Mouse (Mus musculus) liver, embryonic 16.5 days (tissue): Measurements from ENCODE around the gene Rbks. TPM values are rescaled to one million over a fixed set of nuclear protein-coding genes. Genes with fewer than 3 reads are reported as not detected.
"Not testable (repeated sequence)": the region's sequence is repeated elsewhere in the genome, so short reads cannot be mapped to it uniquely, and the experiment has no call there.

Experiments used
- ATAC-seq: fragments of 200-750 bp; cut with Nextera tagmentation; 2 replicates; pipeline ENCODE4 v1.8.0; 2017; ENCODE audit warnings: low read depth, mild to moderate bottlenecking, moderate number of reproducible peaks, moderate library complexity
- H3K27ac ChIP-seq: fragments of 300-500 bp; sonication (generic); 2 replicates; pipeline ENCODE4 v1.5.1; 2014; ENCODE audit warnings: mild to moderate bottlenecking, low read length
- H3K27me3 ChIP-seq: fragments of 300-500 bp; sonication (generic); 2 replicates; pipeline ENCODE4 v1.6.1; 2014; ENCODE audit warnings: low read depth, low read length, mixed read lengths; ENCODE audit not compliant: control insufficient read depth, insufficient read depth
- H3K36me3 ChIP-seq: fragments of 300-500 bp; sonication (generic); 2 replicates; pipeline ENCODE4 v1.6.1; 2014; ENCODE audit warnings: mild to moderate bottlenecking; ENCODE audit not compliant: control insufficient read depth, insufficient read depth
- H3K4me1 ChIP-seq: fragments of 300-500 bp; sonication (generic); 2 replicates; pipeline ENCODE4 v1.6.1; 2014; ENCODE audit warnings: low read depth, low read length, mixed read lengths; ENCODE audit not compliant: control insufficient read depth
- H3K4me2 ChIP-seq: fragments of 300-500 bp; sonication (generic); 2 replicates; pipeline ENCODE4 v1.6.1; 2014; ENCODE audit warnings: low read depth, low read length, mixed read lengths
- H3K4me3 ChIP-seq: fragments of 300-500 bp; sonication (generic); 2 replicates; pipeline ENCODE4 v1.5.1; 2014; ENCODE audit warnings: low read depth, mild to moderate bottlenecking, low read length
- H3K9ac ChIP-seq: fragments of 300-500 bp; sonication (generic); 2 replicates; pipeline ENCODE4 v1.6.1; 2014; ENCODE audit warnings: low read depth, low read length
- H3K9me3 ChIP-seq: fragments of 300-500 bp; sonication (generic); replicated peaks from 2 replicates; pipeline ENCODE4 v1.6.1; 2016; ENCODE audit warnings: low read length; ENCODE audit not compliant: control insufficient read depth
- WGBS: fragments of 180-500 bp; shearing (Covaris S2); extraction: QIAGEN DNeasy Blood & Tissue Kit; methylation state at CpG from one replicate; pipeline ENCODE4 v1.1.7; 2014; ENCODE audit not compliant: insufficient replicate concordance; 5-methylcytosine and 5-hydroxymethylcytosine counted together
- polyA plus RNA-seq: library from polyadenylated mRNA; unstranded; fragments of >200 nt; fragmentation: Nextera tagmentation; extraction: Ambion mirVana; gene quantifications from 2 replicates; pipeline ENCODE4 v1.2.1, GENCODE M21; 2015

Rbks gene
- polyA plus RNA-seq, 1 experiment from 2014 or later: 17.6 TPM

DNA sequence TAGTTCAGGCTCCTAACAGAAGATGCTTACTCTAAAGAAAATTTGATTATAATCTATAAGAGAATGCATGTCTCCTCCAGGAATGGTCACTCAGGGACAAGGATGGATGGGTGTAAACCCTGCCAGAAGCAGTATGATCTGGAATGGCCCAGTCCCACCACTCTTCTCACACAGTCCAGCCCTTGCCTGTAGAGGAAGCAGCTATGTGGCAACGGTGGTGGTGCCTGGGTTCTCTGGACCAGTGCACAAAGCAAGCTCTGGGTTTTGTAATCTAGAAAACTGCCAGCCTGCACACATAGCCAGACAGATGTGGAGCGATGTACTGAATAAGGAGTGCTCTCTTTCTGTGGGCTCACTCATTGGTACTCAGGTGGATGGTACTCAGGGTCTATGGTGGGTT, 56.9 kb downstream of the Rbks start:
- H3K9ac ChIP-seq: no peak overlapping the region
- H3K27me3 ChIP-seq: no peaks in the 10 kb centered on the region
- no peaks in the 10 kb centered on the region for H3K4me1 ChIP-seq
- ATAC-seq: peak; percentile 30; the same call in 1 of the 2 replicates
- no peak overlapping the region for H3K4me3 ChIP-seq
- 75% methylated on average over 2 of the region's 2 CpGs for WGBS
- H3K27ac ChIP-seq: 0 out of 2 replicates have a peak overlapping the region, but pooled peaks have one; percentile 9
- H3K9me3 ChIP-seq: no peaks in the 10 kb centered on the region
- no peaks in the 10 kb centered on the region for H3K36me3 ChIP-seq
- H3K4me2 ChIP-seq: no peak overlapping the region

DNA sequence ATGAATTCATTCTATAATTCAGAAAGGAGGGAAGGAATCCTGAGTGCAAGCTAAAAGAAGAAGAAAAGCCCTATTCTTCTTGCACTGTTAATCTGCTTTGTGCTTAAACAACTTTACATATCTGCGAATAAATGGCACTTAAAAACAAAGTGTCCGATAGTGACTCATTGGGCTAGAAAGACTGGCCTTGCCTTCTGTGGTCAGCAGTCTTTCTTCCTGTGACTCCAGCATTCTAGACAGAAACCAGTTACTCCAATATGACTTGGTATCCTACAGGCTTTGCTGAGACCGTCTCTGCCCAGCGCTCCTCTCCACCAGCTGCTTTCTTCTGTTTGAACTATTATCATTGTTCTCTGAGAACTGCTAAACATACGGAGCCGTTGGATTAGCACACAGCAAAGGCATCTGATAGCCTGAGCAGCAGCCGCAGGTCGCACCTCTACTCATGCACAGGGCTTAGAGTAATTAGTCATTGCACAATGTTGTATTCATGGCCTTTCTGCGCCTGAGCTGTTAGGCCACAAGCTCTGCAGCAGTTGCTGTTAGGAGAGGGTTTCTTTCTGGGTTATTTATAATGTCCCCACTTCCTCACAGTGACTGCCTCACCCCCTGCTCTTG, 60.7 kb downstream of the Rbks start:
- no peak overlapping the region for H3K27ac ChIP-seq

DNA sequence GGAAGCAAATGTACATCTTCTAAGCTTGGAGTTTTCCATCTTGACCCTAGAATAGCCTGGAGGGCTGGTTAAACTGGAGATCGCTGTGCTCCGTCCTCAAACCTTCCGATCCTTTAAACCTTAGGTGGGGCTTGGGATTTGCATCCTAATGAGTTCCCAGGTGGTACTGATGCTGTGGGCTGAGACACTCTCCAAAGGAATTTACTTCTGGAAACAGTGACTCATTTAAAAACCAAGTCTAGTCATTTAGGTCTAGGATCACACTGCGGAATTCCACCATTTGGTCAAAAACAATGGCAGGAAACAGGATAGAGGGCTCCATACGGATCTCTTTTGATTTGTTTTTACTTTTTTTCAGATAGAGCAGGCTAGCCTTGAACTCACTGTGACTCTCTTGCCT, 62.7 kb downstream of the Rbks start:
- Histone ChIP-seq H3K27ac (no peak overlapping the region), H3K36me3 (no peaks in the 10 kb centered on the region), H3K4me1 (no peaks in the 10 kb centered on the region), H3K27me3 (no peaks in the 10 kb centered on the region), H3K9me3 (no peaks in the 10 kb centered on the region), H3K4me2 (no peak overlapping the region), H3K9ac (no peak overlapping the region), H3K4me3 (no peak overlapping the region)
- 78% methylated on average over 5 of the region's 5 CpGs for WGBS
- no peak for ATAC-seq

More for the DNA sequence above, 60.7 kb downstream of the Rbks start:
- Histone ChIP-seq H3K27me3 (no peaks in the 10 kb centered on the region), H3K9me3 (no peaks in the 10 kb centered on the region), H3K4me3 (no peak overlapping the region), H3K9ac (no peak overlapping the region), H3K36me3 (no peaks in the 10 kb centered on the region), H3K4me2 (no peak overlapping the region), H3K4me1 (no peaks in the 10 kb centered on the region)
- WGBS: 26% methylated on average over 9 of the region's 9 CpGs
- ATAC-seq: 0 out of 2 replicates have a peak, but pooled peaks have one; percentile 37

DNA sequence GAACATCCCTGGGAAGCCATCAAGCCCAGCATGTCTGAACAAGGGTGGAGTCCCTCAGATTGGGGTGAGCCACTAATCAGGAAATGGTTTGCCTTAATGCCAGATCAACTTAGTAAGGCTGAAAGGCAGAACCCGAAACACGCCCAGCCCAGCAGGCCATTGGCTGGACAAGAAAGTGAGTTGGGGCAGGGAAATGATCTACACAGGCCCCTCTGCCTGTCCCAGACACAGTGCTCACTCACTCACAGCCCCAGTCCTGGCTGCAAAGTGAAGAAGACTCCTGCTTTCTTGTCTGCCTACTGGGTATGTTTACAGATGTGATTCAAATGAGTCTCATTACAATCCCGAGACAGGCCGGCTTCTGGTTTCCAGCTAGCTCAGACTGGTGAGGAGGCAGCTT, 63.3 kb downstream of the Rbks start:
- ATAC-seq: no peak
- WGBS: 77% methylated on average over 4 of the region's 4 CpGs

DNA sequence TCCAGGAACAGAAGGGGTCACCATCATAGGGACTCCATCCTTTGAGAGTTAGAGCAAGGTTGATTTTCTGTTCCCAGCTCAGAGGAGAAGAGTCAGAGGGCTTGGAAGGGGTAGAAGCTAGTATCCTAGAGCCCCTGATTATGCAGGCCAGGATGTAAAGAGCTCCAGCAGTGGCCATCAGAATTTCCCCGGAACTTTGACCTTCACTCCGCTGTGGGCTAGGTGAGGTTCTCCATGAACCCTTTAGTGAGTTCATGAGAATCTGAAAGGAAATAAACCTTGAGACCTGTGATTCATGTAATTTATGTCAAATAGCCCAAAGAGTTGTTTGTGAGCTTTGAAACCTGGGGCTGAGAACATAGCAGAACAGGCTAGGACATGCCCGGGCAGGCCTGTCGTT, 66.3 kb downstream of the Rbks start:
- not testable (repeated sequence) for H3K4me2 ChIP-seq, H3K27me3 ChIP-seq, H3K4me3 ChIP-seq, H3K4me1 ChIP-seq, H3K36me3 ChIP-seq, H3K9me3 ChIP-seq, H3K9ac ChIP-seq, H3K27ac ChIP-seq, ATAC-seq
- WGBS: 85% methylated on average over 4 of the region's 4 CpGs

More for the DNA sequence above, 63.3 kb downstream of the Rbks start:
- no peaks in the 10 kb centered on the region for H3K27me3 ChIP-seq
- no peak overlapping the region for H3K27ac ChIP-seq
- no peak overlapping the region for H3K9ac ChIP-seq
- no peaks in the 10 kb centered on the region for H3K9me3 ChIP-seq
- no peaks in the 10 kb centered on the region for H3K4me1 ChIP-seq
- H3K4me2 ChIP-seq: no peak overlapping the region
- no peaks in the 10 kb centered on the region for H3K36me3 ChIP-seq
- no peak overlapping the region for H3K4me3 ChIP-seq

DNA sequence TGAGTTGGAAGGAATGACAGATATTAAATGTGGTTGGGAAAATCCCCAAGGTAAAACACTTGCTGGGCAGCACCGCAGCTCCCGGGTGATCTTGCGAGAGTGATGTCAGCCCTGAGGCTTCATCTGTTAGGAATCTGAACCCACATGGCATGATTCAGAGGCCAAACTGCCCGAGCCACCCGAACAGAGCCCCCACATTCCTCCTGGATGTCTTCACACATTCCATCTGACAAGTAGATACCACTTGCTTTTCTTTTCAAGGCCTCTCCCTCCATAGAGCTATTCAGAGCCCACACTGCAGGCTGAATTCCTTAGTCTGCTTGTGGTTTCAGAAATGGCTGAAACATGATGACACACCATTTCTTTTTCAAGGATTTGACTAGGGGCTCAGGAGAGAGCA, 67.4 kb downstream of the Rbks start:
- ATAC-seq: no peak
- no peaks in the 10 kb centered on the region for H3K9me3 ChIP-seq
- no peak overlapping the region for H3K9ac ChIP-seq
- H3K36me3 ChIP-seq: no peaks in the 10 kb centered on the region
- H3K4me1 ChIP-seq: no peaks in the 10 kb centered on the region
- H3K4me3 ChIP-seq: no peak overlapping the region
- no peak overlapping the region for H3K4me2 ChIP-seq
- no peak overlapping the region for H3K27ac ChIP-seq
- WGBS: 64% methylated on average over 5 of the region's 5 CpGs
- no peaks in the 10 kb centered on the region for H3K27me3 ChIP-seq

DNA sequence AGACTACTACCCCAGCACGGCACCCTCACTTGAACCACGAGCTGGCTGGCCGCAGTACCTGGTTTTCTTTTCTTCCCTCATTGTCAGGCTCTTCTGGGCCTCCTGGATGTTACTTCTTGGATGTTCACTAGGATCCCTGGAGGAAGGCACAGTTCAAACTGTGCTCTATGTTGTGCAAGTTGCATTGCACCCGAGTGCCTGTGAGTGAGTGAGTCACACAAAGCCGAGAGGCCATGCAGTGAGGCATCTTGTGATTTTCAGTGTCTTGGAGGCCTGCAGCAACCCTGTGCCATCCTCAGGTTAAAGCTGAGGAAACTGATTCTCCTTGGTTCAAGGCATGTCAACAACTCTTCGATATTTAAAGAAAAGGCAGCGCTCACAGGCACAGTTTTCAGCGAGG, 68.9 kb downstream of the Rbks start:
- no peak for ATAC-seq
- 79% methylated on average over 8 of the region's 8 CpGs for WGBS
- Histone ChIP-seq H3K4me1 (no peaks in the 10 kb centered on the region), H3K9ac (no peak overlapping the region), H3K4me3 (no peak overlapping the region), H3K9me3 (no peaks in the 10 kb centered on the region), H3K27ac (no peak overlapping the region), H3K4me2 (no peak overlapping the region), H3K27me3 (no peaks in the 10 kb centered on the region), H3K36me3 (no peaks in the 10 kb centered on the region)

DNA sequence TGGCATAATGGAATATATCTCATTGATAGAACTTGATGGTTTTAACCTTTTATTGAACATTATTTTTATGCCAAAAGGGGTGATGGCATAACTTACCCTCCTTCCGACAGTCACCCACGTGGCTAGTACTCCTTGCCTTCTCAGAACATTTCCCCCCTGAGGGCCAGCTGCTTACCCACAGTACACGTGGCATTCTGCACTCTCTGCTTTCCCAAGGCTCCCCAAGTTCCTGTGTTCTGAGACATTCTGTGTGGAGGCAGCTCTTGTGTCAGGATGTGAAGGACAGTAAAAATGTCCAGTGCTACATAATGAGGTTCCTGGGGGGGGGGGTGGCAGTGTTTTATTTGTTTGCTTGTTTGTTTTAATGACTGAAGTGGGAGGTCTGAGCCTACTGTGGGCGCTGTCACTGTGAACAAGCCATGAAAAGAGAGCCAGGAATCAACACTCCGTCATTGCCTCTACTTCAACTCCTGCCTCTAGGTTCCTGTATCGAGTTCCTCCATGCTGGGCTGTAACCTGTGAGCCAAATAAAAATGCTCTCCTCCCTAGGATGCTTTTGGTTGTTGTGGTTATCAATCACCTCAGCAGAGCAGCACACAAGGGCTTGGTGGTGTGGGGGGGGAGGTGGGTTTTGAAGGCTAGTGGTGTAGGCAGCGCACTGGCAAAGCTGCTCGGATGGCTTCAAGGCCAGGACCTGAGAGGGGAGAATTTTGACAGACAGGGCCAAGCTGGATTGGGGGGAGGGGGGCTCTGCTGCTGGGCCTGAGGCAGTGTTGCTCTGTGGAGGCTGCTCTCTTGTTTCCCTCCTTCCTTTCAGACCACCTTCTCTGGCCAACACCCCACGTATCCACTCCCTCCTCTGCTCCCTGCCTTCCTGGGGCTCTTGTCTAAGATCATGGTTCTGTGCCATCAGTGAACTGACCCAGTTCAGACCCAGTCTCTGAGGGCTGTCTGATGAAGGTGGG, 69.6 kb downstream of the Rbks start:
- WGBS: 65% methylated on average over 9 of the region's 9 CpGs
- H3K9ac ChIP-seq: no peak overlapping the region
- no peak overlapping the region for H3K4me2 ChIP-seq
- H3K36me3 ChIP-seq: no peaks in the 10 kb centered on the region
- H3K27me3 ChIP-seq: no peaks in the 10 kb centered on the region
- no peaks in the 10 kb centered on the region for H3K4me1 ChIP-seq
- no peak for ATAC-seq
- H3K4me3 ChIP-seq: no peak overlapping the region
- no peak overlapping the region for H3K27ac ChIP-seq
- H3K9me3 ChIP-seq: no peaks in the 10 kb centered on the region

DNA sequence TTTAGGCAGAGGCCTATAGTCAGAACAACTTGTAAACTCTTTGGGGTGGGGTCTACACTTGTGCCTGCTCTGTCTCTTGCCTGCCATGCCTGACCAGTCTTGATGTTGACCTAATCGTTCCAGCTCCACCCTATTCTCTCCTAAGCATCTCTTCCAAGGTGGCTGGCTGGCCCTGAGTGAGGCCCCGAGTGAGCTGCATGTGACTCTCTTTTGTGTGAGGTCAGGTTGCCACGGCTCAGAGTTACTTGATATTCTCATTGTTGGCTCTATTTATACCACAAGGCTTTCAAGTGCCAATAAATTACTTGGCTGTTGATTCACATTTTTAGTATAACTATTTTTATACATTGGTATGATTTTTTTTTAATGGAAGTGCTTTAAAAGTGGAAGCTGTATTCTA, 70.3 kb downstream of the Rbks start:
- 56% methylated on average over 3 of the region's 3 CpGs for WGBS
- no peaks in the 10 kb centered on the region for H3K27me3 ChIP-seq
- no peaks in the 10 kb centered on the region for H3K4me1 ChIP-seq
- no peak for ATAC-seq
- peaks cover 3% of the 10 kb centered on the region; the same call in 1 of the 2 replicates for H3K36me3 ChIP-seq
- H3K4me3 ChIP-seq: no peak overlapping the region
- H3K9me3 ChIP-seq: no peaks in the 10 kb centered on the region
- H3K9ac ChIP-seq: no peak overlapping the region
- no peak overlapping the region for H3K27ac ChIP-seq
- no peak overlapping the region for H3K4me2 ChIP-seq
